Comparison of ENCODE assay signal across 17 mouse cellular contexts in genomic region chr1:146523727-146524573, GRCm38 (mm10). TPM values are rescaled to one million over a fixed set of nuclear protein-coding genes. Genes with fewer than 3 reads are reported as not detected.
"Had no signal": no experiment of that assay in that cellular context is flagged by ENCODE, and none has a peak within 500 bp of the region (broad histone marks: within the 10 kb centered on the region; RNA-seq: fewer than 3 reads in every experiment).

No protein-coding gene starts in this region.

- H3K36me3 ChIP-seq: kidney, embryonic 15.5 days; limb, embryonic 10.5 days; liver, embryonic 15.5 days; neural tube, embryonic 12.5 days had no signal

- H3K9me3 ChIP-seq: kidney, embryonic 15.5 days; limb, embryonic 10.5 days; liver, embryonic 15.5 days; neural tube, embryonic 12.5 days had no signal

- H3K4me1 ChIP-seq: kidney, embryonic 15.5 days; limb, embryonic 10.5 days; liver, embryonic 15.5 days; neural tube, embryonic 12.5 days had no signal

- H3K27me3 ChIP-seq: kidney, embryonic 15.5 days; liver, embryonic 15.5 days; neural tube, embryonic 12.5 days had no signal

- DNase-seq: kidney, adult 2 months; kidney, postnatal 14 days; lung, adult 2 months; lung, postnatal 36 days; right cerebral cortex, adult 18-20 months; right cerebral cortex, postnatal 25 days; thymus, postnatal 36 days had no signal

- H3K27ac ChIP-seq: kidney, embryonic 15.5 days; left cerebral cortex, adult 2 months; limb, embryonic 10.5 days; liver, embryonic 15.5 days; neural tube, embryonic 12.5 days had no signal

- H3K4me2 ChIP-seq: kidney, embryonic 15.5 days; liver, embryonic 11.5 days; liver, embryonic 15.5 days; neural tube, embryonic 12.5 days had no signal

- H3K9ac ChIP-seq: kidney, embryonic 15.5 days; liver, embryonic 15.5 days; neural tube, embryonic 12.5 days had no signal

- H3K4me3 ChIP-seq: kidney, embryonic 15.5 days; left cerebral cortex, adult 2 months; limb, embryonic 10.5 days; liver, embryonic 15.5 days; myocyte; neural tube, embryonic 12.5 days had no signal

- ATAC-seq: lung, postnatal 0 days had no signal

RNA-seq across cellular contexts. Expression of gene Brinp3, which starts 29.4 kb away (rescaled TPM):
- total RNA-seq: megakaryocyte, adult 5-6 weeks had no signal
- polyA plus RNA-seq: liver, embryonic 15.5 days; lung, adult 2 months; lung, postnatal 0 days; small intestine, adult 2 months had no signal
